Mouse (Mus musculus) brain, embryonic 14.5 days (tissue): ENCODE measurements at regions not wholly inside any gene's neighbourhood (a gene's known extent, or its start where the extent isn't known, plus 50 kb on each side); places are given as distances from the start of the nearest gene placed in this dataset.

Source experiments
- CTCF ChIP-seq: fragments of 200-500 bp; IDR thresholded peaks from 2 replicates; pipeline ENCODE4 v1.5.1; 2012; ENCODE audit warnings: inconsistent platforms, mild to moderate bottlenecking, moderate library complexity, borderline replicate concordance; ENCODE audit not compliant: insufficient read depth, insufficient read length; ENCODE audit errors: extremely low read depth
- POLR2A ChIP-seq: fragments of 200-500 bp; IDR thresholded peaks from 2 replicates; pipeline ENCODE4 v1.6.1; 2012; ENCODE audit warnings: mild to moderate bottlenecking, inconsistent platforms, borderline replicate concordance; ENCODE audit not compliant: poor library complexity, insufficient read depth, insufficient read length, severe bottlenecking; ENCODE audit errors: extremely low read depth

DNA sequence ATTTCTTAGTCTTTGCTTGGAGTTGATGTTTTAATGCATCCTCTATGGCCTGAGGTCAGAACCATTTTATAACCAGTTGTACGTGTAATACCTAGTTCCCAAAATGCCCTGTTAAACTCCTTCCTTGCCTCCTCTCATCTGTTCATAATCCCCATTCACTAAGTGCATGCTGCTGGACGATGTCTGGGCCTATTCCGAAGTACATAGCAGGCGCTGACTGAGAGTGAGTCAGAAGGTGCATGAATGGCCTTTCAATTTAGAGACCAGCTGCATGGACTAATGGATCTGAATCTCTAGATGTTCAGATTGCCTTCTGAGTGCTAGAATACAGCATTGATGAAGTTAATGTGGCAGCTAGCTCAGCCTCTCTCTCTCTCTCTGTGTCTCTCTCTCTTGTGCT lies 66.3 kb upstream of the Igsf9b start:
- TF ChIP-seq POLR2A, result no peak
- TF ChIP-seq CTCF, result no peak
